Mouse (Mus musculus) kidney, adult 2 months (tissue): Measurements from ENCODE around the gene Lrrc56.

Source experiments
- CTCF ChIP-seq: fragments of 200-500 bp; conservative IDR thresholded peaks from 2 replicates; pipeline ENCODE4 v1.5.1; 2011; ENCODE audit warnings: low read depth, mild to moderate bottlenecking, control low read depth, low read length, moderate library complexity, mixed read lengths; ENCODE audit not compliant: insufficient read depth, insufficient read length
- POLR2A ChIP-seq: fragments of 200-500 bp; IDR thresholded peaks from one replicate; pipeline ENCODE4 v1.6.1; 2011; ENCODE audit warnings: low read depth, low read length, control low read depth

DNA sequence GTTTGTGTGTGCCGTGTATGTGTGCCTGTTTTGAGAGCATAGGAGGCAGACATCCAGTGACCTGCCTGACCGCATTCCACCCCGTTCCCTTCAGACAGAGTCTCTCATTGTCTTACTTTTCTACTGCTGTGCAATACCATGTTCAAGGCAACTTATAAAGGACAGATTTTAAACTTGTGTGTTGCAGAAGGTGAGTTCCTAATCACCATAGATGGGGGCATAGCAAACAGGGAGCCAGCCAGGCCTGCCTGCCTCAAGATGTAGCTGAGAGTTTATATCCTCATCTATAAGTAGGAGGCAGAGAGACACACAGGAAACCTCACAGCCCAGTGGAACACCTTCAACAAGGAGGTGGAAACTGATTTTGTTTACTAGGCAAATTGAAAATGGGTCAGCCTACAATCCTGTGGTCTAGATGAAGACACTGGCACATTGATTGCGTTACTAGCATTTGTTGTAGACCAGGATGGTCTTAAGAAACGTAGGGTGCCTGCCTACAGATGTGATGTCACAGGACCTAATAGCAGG is 20.6 kb upstream of the Lrrc56 start:
- no peak for TF ChIP-seq CTCF
- no peak for TF ChIP-seq POLR2A
